Mouse (Mus musculus) left cerebral cortex, adult 18-20 months (tissue): ENCODE results near the gene Car1. TPM values are rescaled to one million over a fixed set of nuclear protein-coding genes. Genes with fewer than 3 reads are reported as not detected.
"Not testable (repeated sequence)": the region's sequence is repeated elsewhere in the genome, so short reads cannot be mapped to it uniquely, and the experiment has no call there.

ENCODE experiments used
- DNase-seq, 2 experiments: peaks; one replicate each; pipeline ENCODE4 v3.0.0; 2021 to 2022; ENCODE audit warnings: low spot score in 2 of 2, mixed read lengths in 1 of 2
- long read RNA-seq, 2 experiments: library from polyadenylated mRNA; stranded (forward); transcript quantifications; one replicate each; pipeline ENCODE4 v2.0.0; 2021
- total RNA-seq, 2 experiments: library from RNA; stranded (reverse); gene quantifications; 2 replicates each; pipeline ENCODE4 v1.2.3; 2021

The Car1 gene
- total RNA-seq: not detected
- long read RNA-seq, experiment 1, partial matches to known transcripts: 0 of 1 reads
- long read RNA-seq, experiment 1, other reads (novel, unspliced or antisense): 1 of 1 reads
- long read RNA-seq, experiment 2: 0 reads

- no peak for DNase-seq
Measured at GRCm38 (mm10) chr3:14808211-14808610, at the start of gene Car1. Gene Car1 (minus strand): TSS chr3:14808368.

DNA sequence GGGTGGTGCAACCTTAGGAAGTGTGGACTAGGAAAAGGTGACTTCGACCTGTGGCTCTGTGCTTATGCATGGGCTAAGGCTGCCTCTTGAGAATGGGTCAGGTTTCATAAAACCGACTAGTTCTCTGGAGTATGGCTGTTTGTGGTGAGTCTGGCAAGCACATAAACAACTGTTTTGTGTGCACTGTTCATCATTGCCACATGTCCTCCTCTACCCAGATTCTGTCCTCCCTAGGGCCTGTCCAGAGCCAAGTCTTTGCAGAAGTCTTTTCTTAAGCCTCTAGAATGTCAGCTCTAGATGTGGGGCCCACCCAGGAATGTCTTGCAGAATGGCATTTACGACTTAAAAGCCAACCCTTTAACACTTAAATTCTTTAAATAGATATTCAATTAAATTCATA, 49.7 kb upstream of the Car1 start:
- DNase-seq: no peak

- DNase-seq: no peak
Measured at GRCm38 (mm10) chr3:14854446-14854845, 46.3 kb upstream of the Car1 start.

- no peak for DNase-seq
Measured at GRCm38 (mm10) chr3:14853966-14854365, 45.8 kb upstream of the Car1 start.

- DNase-seq: no peak
Measured at GRCm38 (mm10) chr3:14848587-14849254, 40.6 kb upstream of the Car1 start.

DNA sequence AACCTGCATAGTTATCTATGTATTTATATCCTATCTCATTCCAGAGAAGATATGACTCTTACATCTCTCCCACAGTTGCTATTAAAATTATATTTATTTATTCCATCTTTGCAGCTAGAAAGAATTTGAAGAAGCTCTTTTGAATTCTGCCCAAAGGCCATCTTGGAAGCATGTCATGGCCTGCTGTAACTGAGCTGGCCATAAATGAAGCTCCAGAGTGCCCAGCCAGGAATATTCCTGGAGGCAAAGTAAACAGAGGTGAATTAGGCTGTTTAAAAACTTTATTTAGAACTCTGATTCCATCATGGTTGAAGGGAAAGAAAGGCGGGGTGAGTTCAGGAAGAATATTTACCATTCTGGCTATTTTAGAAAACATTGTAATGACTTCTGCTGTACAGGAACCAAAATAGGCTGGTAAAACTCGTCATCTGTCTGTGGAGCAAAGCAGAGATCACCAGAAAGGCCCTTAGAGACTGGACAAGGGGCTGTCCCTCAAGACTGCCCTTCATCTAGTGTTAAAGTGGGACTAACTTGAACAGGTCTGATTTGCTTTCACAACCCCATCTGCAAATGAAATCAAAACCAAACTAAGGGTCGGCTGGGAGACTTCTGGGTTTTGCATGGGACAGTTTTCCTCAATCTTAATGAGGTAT, 31.4 kb upstream of the Car1 start:
- DNase-seq: no peak

DNA sequence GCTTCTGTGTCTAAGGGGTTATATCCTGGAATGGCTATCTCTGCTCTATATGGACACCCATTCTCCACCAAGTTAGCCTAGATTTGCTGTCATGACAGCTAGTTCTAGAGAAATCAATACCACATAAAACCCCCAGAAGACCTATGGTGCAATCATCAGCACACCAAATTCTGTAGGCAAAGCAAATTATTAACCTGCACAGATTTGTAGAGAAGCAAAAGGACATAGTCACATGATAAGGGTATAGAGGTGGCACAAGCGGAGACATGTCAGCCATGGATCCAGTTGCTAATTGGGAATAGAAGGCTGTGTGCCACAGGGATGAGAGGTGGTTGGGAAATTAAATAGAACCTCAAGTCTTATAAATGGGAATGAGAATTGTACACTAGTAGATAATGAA, 30.8 kb upstream of the Car1 start:
- no peak for DNase-seq

- DNase-seq: no peak
Measured at GRCm38 (mm10) chr3:14832766-14833165, 24.6 kb upstream of the Car1 start.

DNA sequence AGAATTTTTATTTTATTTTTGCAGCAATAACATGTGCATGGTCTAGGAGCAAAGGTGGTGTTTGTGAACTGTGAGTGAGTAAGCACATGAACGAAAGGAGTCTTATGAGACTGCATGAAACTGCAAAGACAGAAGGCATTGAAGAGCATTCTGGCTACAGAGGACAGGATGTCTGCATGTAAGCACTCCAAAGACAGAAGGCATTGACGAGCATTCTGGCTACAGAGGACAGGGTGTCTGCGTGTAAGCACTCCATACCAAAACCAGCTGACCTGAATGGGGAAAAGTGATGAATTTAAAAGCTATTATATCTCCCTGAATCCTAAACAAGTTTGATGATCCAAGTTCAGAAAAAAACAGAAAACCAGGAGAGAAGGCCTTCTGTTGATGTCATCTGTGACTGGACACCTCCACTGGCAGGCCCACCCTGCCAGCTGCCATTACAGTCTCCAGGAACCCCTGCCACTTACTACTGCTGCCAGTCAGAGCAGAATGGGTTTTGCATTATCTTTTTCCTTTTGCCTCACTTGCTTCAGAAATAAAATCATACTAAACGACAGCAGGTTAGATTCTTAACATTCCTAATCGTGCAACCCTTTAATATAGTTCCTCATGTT, 23.2 kb upstream of the Car1 start:
- no peak for DNase-seq

- DNase-seq: no peak
Measured at GRCm38 (mm10) chr3:14828896-14829295, 20.7 kb upstream of the Car1 start.

- DNase-seq: no peak
Measured at GRCm38 (mm10) chr3:14819844-14820504, 11.8 kb upstream of the Car1 start.

DNA sequence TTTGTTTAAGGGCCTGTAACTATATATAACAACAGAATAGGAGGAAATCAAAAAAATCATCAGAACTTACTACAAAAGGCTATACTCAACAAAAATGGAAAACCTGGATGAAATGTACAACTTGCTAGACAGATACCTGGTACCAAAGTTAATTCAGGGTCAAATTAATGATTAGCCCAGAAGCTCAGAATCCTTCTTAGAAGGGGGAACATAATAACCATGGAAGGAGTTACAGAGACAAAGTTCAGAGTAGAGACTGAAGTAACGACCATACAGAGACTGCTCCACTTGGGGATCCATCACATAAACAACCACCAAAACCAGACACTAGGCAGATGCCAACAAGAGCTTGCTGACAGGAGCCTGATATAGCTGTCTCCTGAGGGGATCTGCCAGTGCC, 7.2 kb upstream of the Car1 start:
- not testable (repeated sequence) for DNase-seq

DNA sequence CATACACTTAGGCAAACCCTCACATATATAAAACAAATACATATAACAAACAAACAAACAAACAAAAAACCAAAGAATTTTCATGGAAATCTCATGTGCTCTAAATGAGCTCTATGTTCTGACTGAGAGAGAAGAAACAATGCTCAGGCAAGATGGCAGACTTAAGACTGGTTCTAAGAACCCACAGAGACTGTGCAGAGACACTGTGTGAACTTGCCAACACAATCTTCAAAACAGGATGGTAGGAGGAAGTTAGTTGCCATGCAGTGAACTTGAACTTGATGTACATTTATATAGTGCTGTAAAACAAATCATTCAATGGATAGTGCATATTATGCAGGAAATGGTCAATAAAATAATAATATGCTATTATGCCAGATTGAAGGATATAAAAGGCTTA, 1.5 kb downstream of the Car1 start:
- no peak for DNase-seq

DNA sequence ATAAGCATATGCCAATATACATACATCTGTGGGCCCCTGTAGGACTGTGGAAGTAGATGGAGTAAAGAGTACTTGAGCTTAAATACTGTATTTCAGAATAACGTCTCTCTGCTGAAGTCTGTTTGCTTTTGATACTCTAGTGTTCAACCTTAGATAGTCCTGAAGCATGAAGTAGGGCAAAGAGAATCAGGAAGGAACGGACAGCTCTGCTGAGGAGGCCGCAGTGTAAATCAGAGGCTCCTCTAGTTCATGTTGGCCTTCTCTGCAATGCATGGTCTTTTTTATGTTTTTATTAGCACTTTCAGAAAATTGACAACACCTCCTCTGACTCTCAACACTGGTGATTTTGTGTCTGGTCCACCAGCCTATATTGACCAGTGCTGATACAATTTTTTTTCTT, 2.2 kb downstream of the Car1 start:
- DNase-seq: no peak

GRCm38 (mm10) chr3:14804906-14805305, 3.3 kb downstream of the Car1 start:
- no peak for DNase-seq

- DNase-seq: no peak
Measured at GRCm38 (mm10) chr3:14797069-14797468, 11.1 kb downstream of the Car1 start.

DNA sequence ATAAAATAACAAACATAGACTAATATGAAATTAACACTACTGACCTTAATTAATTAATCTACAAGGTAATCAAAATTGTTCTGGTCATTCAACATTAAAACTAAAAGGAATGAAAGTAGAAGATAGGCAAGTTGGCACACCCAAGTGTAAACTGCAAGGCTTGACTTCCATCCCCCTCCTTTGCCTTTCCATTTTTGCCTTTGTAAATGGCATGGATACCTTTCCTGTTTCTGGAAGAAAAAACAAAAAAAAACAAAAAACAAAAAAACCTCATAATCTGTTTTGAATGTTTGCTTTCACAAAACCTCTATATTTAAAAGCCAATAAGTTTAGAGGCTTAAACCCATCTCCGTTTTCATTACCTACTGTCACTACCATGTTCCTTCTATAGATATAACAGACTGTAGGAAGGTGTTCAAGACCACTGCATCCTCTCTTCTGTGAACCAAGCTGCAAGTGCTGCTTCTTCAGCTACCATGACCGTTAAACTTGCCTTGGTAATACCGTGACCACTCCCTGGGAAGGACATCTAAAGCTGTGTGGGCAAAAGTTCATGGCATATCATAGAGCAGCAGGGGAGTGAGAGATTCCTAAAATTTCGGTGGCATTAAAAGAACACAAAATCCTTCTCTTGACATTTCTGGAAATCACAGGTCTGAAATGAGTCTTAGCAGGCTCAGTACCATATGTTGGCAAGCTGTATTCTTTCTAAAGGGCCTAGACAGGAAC, 12.7 kb downstream of the Car1 start:
- no peak for DNase-seq

DNA sequence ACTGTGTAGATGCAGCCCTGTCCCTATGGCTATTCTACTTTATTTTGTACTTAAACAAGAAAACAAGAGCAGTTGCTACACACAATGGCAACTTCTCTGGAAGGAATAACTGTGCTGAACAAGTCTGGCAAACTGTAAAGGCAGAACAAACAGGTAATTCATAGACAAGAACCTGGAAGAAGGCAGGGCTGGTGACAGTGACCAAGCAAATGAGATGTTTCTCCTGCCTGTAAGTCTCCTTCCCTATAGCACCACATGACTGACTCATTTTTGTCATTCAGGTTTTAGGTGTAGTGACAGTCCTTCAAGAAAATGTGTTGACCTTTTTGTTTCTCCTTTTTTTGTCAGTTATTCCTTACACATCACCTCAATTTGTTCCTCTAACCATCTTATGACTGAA, 16.1 kb downstream of the Car1 start:
- DNase-seq: no peak

DNA sequence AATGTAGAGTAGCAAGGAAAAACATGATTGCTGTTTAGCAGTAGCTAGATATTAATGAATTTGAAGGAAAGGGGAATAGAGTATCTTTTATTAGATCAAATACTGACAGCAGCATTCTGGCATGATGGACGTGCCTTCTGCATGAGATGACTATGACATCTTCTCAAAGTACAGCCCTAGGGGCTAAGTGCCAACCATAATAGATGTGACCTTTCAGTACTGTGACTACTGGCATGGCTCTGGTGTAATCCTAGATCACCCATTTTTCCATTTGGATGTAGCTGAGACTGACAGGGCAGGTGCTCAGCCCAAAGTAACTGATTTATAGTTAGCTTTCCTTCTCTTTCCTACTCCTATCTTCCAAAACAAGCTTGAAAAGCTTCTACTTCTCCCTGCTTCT, 20.6 kb downstream of the Car1 start:
- DNase-seq: no peak

DNA sequence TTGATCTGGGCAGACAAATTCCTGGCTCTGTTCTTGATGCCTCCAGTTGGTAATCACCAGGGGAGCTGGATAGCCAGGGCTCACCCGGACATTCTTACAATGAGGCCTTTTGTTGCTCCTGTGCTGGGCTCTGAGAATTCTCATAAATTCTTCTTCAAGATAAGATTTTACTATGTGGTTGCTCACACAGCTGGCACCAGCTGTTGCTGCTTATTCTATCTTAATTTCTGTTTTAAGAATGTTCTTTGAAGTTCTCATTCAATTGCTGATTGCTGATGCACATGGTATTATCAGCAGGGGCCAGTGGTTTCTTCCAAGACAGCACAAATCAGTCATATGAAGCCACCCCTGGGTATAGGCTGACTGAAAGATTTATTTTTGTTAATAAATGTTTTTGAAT, 21.0 kb downstream of the Car1 start:
- no peak for DNase-seq

GRCm38 (mm10) chr3:14786551-14787079, 21.6 kb downstream of the Car1 start:
- DNase-seq: no peak
